Mouse (Mus musculus) small intestine, adult 2 months (tissue): ENCODE measurements at regions not wholly inside any gene's neighbourhood (a gene's known extent, or its start where the extent isn't known, plus 50 kb on each side); places are given as distances from the start of the nearest gene placed in this dataset.

ENCODE experiments used
- CTCF ChIP-seq: fragments of 200-500 bp; IDR thresholded peaks from 2 replicates; pipeline ENCODE4 v1.5.1; 2012; ENCODE audit warnings: low read depth, mild to moderate bottlenecking, control low read depth, inconsistent platforms, low read length, moderate library complexity, mixed read lengths; ENCODE audit not compliant: insufficient replicate concordance, insufficient read length; ENCODE audit errors: extremely low read depth
- POLR2A ChIP-seq: fragments of 200-500 bp; IDR thresholded peaks from 2 replicates; pipeline ENCODE4 v1.6.1; 2012; ENCODE audit warnings: low read depth, mild to moderate bottlenecking, control low read depth, inconsistent platforms, low read length, moderate library complexity

- no peak for TF ChIP-seq CTCF
- no peak for TF ChIP-seq POLR2A
These were observed 154.6 kb downstream of the Irx2 start for GRCm38 (mm10) chr13:72783026-72783726.
